Mouse (Mus musculus) mature B cell (primary cell): ENCODE data around the gene Mdm2.

Experiments
- in situ Hi-C: fragments of 300-500 bp; cut with MboI; formaldehyde crosslinking; loops from 2 replicates; pipeline ENCODE4 v1.14.3; 2019

Gene Mdm2

DNA sequence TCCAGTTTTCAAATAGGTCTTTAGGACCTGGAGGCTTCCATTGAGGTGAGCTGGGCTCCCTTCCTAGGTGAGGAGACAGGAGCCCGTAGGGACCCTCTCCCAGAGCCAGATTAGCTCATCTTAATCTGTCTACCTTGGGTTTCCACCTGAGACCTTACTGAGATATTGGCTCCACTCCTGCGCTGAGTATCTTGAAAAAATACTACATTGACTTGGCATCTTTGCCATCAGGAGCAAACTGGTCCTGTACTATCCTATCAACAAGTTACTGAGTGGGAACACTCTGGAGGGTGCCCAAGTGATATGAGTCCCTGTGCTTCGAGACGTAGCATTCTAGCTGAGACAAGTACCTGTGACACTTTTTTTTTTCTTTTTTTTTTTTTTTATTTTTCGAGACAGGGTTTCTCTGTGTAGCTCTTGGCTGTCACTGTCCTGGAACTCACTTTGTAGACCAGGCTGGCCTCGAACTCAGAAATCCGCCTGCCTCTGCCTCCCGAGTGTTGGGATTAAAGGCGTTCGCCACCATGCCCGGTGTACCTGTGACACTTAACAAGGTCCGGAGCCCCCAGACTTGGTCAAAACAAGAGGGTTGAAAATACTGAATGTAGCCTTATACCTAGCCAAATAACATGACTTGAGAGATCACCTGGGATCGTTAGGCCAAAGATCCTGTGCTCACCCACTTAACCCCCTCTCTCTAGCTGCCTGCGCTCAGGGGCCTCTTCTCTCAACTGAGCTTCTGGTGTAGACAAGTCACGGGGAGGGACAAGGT is 67.9 kb downstream of the Mdm2 start:
- in situ Hi-C loops, result no loop called here

DNA sequence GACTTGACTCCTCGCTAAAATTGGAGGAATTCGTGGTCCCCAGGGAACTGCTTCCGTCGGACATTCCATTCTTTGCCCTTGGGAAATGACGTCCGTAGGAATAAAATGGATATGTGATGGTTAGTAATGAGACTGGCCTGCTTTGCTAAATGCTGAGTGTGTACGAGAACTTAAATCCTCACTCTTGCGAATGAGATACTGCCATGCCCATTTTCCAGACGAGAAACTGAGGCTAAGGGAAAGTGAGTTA is 68.4 kb downstream of the Mdm2 start:
- in situ Hi-C loops, result no loop called here

DNA sequence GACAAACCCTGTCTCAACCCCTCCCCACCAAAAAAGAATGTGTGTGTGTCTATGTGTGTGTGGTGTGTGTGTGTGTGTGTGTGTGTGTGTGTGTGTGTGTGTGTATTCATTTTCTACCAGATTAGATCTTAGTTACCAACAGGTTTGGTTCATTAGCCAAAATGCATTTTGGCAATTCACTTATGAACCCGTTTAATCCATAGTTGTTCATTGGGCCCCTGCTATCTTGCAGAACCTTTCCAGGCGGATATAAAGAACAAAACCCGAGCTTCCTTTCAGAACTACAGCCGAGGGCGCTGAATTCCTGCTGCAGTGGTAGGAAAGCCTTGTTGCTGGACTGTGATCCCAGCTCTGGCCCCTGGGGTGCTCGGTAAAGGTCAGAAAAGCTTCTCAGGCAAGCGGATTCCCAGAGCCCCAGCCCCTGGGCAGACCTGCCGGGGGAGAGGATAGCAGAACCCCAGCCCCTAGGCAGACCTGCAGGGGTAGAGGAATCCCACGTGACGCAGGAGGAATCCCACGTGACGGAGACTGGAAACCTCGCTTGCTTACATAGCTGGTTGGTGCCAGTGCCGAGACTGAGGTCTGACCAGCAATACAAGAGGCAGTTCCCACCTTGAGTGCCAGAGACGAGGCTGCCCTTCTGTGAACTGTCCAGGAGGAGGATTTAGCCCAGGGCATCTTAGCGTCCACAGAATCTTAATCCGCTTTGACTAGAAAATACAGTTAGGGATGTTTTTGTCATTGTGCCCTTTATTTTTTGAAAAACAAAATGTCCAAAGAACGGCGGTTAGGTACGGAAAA is 69.0 kb downstream of the Mdm2 start:
- in situ Hi-C loops, result no loop called here

DNA sequence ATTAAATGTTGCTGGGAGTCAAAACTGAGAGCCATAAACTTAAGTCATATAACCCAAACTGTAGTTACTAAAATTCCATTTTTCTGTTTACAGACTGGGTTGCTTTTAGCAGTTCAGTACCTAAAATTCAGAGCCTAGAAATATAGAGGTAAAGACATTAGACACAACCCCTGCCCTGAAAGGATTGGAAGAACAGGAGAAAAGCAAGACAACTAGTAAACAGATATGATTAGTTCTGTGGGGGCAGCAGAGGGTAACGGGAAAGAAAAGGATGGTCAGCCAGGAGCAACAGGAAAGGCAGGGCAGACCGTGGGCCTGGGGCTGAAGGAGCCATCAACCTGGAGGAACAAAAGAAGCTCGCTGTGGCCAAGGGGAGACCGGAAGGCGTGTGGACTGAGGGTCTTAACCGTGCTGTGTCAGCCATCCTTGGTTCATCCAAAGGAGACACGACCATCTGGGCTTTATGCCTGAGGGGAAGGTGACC is 69.9 kb downstream of the Mdm2 start:
- in situ Hi-C loops, result no loop called here

DNA sequence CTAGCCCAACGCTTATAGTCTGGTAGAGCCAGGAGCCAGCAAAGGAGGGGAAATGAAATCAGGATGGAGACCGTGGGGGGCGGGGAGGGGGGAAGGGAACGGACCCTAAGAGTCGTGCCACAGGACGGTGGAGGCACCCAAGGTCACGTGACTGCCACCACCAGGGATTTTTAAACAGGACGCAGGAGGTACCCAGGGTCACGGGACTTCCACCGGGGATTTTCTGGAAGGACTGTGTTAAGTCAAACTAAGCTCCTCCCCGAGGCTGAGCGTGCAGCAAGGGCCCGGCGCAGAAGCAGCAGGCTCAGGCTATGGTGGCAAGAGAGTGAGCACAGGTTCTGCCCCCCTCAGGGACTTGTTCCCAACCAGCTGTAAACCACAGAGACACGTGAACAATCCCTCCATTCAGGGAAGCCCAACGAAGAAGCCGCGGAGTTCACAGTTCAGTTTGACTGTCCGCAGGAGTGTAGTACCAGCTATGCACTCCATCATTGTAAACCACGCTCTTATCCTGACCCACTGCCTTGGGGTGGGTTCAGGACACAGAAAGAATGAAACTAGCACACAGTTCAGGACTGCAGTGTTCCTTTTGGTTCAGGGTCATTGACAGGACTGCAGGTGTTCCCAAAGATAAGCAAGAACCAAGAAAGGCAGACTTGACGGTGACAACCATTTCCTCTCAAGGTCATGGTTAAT is 70.5 kb downstream of the Mdm2 start:
- in situ Hi-C loops, result no loop called here

DNA sequence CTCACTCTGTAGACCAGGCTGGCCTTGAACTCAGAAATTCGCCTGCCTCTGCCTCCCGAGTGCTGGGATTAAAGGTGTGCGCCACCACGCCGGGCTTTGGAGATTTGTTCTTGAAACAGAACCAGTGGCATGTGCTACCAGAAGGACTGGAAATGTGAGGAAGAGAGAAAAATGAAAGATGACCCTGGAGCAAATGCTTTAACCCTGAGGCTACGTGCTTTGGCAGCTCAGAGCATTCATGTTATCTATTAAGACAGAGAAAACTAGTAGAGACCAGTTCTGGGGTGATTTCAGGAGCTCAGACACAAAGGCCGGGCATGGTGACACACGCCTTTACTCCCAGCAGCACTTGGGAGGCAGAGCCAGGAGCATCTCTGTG is 71.3 kb downstream of the Mdm2 start:
- in situ Hi-C loops, result no loop called here
